Mouse (Mus musculus) heart, postnatal 36 days (tissue): ENCODE data around the gene Ak4. TPM values are rescaled to one million over a fixed set of nuclear protein-coding genes. Genes with fewer than 3 reads are reported as not detected.
A peak's percentile ranks its signal among the peaks of the same experiment; 100 is the strongest.
"Not testable (repeated sequence)": the region's sequence is repeated elsewhere in the genome, so short reads cannot be mapped to it uniquely, and the experiment has no call there.

ENCODE experiments used
- DNase-seq, 2 experiments: peaks; one replicate each; pipeline ENCODE4 v3.0.0; 2021 to 2022
- intact Hi-C: fragments of 180-260 bp; cut with DNase I; formaldehyde crosslinking; loops from one replicate; pipeline ENCODE4 v1.15.1; 2025
- total RNA-seq, 2 experiments: library from RNA; stranded (reverse); gene quantifications; 2 replicates each; pipeline ENCODE4 v1.2.3; 2021

Ak4 gene
- total RNA-seq = 10 to 100 TPM; 23.6 to 30.0 TPM

DNA sequence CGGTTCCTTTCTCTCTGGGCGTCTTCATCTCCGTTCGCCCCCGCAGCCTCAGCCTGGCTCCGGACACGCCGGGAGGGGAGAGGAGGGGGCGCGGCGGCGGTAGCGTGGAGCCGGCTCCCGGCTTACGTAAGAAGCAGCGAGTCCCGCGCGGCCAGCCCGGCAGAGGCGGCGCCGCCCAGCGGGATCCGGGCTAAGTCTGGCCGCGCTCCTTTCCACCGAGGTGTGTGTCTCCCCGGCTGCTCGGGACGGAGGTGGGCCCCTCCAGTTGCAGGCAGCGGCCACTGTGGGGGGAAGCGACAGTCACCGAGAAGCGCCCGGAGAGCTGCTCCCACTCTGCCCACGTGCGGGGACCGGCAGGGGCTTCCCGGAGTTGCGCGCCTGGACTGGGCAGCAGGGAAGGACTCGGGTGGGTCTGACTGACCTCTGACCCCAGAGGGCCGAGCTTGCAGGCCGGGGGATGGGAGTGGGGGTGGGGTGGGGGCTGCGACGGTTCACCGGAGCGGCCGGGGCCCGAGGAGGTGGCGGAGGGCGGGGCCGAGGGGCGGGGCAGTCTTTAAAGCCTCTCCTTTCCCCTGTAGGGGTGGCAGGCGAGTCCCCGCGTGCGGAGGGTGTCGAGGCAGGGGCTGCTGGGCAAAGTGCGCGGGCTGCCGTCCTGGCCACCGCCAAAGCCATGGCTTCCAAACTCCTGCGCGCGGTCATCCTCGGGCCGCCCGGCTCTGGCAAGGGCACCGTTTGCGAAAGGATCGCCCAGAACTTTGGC is at the start of gene Ak4:
Ak4 (plus strand) TSS at position 127 of the 760 bp plus-strand sequence.
- intact Hi-C loops = loop anchor here (5.0 kb wide), 1 partner anchor 38 kb away; no protein-coding TSS in a partner anchor
- peak; percentile 61 to 66 for DNase-seq

DNA sequence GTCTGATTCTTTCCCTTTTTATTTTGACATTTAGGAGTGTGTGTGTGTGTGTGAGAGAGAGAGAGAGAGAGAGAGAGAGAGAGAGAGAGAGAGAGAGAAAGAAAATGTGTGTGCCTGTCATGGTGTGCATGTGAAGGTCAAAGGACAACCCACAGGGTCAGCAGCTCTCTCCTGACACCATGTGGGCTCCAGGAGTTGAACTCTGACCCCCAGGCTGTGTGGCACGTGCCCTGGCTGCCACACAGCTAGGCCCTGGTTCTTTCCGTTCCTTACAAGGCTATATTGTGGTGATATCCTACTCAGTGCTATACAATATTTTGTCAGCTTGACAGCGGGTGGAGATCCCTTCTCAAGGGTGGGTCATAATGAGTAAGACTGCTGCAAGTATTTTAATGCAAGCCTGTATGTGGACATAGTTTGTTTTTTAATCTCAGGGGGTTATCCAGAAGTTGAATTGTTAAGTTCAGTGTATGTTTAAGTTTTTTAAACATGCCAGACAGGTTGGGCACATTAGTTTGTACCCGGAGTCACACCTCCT is 49.3 kb upstream of the Ak4 start:
- intact Hi-C loops = no loop called here
- DNase-seq = no peak

DNA sequence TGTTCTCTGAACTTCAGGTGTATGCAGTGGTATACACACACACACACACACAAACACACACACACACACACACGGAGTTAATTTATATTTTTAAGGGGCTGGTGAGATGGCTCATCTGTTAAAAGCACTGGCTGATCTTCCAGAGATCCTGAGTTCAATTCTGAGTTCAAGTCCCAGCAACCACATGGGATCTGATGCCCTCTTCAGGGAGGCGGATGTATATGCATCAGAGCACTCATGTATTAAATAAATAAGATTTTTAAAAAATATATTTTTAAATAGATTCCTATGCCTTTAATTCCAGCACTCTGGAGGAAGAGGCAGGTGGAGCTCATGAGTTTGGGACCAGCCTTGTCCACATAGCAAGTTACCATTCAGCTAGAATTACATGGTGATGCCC is 46.8 kb upstream of the Ak4 start:
- no peak for DNase-seq
- intact Hi-C loops = no loop called here

DNA sequence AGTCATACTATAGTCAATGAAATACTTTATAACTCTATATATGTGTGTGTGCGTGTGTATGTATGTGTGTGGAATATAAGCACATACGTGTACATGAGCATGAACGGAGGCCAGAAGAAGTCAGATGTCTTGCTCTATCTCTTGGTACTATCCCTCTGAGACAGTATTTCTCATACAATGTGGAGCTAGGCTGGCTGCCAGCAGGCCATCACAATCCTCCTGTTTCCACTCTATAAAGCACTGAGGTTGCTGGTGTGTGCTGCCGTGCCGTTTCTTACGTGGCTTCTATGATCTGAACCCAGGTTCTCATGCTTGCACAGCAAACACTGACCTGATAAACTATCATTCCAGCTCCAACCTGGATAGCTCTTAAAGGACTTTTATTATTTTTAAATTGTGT is 46.3 kb upstream of the Ak4 start:
- intact Hi-C loops = no loop called here

DNA sequence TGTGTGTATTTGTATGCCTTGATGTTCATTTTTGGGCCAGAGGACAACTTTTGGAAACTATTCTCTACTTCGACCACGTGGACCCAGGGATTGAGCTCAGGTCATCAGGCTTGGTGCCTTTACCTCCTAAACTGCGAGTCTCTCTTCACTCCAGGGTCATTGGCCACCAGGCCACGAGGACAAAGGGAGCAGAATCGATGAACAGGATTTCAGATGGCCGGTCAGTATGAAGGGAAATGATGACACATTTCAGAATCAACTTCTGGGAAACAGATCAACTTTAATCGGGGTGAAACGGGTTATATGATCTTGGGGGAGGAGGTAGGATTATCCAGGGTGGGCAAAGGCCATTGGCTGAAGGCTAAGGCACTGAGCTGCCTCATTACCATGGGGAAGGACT is 45.0 kb upstream of the Ak4 start:
- intact Hi-C loops = no loop called here

More for the DNA sequence above, 46.3 kb upstream of the Ak4 start:
- no peak for DNase-seq

DNA sequence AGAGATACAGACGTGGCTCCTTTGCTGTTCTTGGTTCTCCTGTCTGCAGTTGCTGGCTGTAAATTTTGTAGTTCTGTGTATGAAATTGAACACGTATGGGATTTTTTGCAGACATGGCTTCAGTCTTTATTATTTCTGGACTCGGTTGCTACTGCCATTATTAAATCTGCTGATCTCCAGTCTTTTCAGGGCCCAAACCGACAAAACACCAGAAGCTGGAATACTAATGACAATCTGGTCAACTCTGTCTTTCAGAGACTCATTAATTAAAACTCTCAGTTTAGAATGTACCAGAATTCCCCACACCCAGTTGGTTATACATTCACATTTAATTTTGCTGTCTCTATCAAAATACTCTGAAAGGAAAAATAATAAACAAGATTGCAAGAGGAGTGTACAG is 42.2 kb upstream of the Ak4 start:
- no peak for DNase-seq
- intact Hi-C loops = no loop called here

More for the DNA sequence above, 45.0 kb upstream of the Ak4 start:
- no peak for DNase-seq

DNA sequence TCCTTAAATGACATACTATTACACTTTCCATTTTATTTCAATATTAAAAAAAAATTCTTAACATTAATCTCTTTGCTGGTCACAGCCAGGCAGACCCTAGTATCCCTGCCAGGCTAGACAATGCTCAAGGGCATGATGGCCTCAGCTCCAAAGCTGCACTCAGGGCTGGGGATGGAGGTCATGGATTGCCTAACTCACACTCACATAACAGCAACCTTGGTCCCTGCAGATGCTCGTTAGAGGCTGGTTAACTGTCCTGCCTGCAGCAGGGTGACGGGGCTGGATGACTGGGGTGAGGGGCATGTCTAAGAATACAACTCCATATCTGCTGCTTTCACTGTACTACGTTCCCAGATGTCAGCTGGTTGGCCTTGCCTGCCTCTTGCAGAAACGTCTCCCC is 40.8 kb upstream of the Ak4 start:
- DNase-seq = no peak
- intact Hi-C loops = no loop called here

DNA sequence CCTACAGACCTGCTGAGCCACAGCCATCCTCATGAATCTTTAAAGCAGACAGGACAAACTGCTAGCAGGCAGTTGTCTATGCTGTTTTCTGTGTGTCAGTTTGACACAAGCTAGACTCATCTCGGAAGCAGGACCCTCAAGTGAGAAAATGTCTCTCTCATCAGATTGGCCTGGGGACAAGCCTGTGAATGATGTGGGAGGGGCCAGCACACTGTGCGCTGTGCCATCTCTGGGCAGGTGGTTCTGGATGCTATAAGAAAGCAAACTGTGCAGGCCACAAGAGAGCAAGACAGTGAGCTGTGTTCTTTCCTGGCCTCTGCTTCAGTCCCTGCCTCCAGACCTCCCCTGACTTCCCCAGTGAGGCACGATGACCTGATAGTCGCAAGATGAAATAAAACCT is 40.3 kb upstream of the Ak4 start:
- intact Hi-C loops = no loop called here
- no peak for DNase-seq

DNA sequence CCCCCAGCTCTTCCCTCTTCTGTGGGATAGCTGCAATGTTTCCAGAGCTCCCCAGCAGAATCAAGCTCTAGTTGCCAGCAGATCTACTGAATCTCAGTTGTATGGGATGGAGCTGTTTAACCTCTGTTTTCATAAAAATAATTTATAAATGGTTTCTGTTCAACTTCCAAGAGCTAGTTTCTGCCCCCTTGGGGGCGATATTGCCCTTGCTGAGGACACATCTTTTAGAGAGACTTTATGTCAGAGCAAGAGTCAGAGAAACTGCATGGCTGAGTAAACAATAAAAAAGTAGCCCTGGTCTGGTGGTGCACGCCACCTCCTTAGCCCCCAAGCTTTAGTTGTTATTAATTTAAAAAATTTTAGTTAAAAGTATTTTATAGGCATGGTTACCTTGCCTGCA is 34.1 kb upstream of the Ak4 start:
- intact Hi-C loops = loop anchor here (1.0 kb wide), 1 partner anchor 73 kb away; no protein-coding TSS in a partner anchor
- DNase-seq = peak in 1 of 2 experiments; percentile 22

DNA sequence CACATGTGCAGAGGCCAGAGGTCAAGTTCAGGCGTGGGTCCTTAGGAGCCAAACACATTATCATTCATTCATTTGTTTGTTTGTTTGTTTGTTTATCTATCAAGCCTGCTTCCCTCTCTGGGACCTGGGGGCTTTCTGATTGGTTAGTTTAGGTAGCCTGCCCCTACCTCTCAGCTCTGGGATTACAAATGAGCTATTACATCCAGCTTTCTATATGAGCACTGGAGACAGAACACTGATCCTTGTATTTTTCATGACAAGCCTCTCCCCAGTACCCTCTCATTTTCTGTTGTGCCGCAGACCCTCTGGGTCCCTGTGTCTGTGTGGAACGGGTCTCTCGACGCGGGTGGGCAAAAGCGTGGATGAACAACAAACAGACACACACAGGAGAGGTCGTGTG is 30.8 kb upstream of the Ak4 start:
- DNase-seq = no peak
- intact Hi-C loops = no loop called here

DNA sequence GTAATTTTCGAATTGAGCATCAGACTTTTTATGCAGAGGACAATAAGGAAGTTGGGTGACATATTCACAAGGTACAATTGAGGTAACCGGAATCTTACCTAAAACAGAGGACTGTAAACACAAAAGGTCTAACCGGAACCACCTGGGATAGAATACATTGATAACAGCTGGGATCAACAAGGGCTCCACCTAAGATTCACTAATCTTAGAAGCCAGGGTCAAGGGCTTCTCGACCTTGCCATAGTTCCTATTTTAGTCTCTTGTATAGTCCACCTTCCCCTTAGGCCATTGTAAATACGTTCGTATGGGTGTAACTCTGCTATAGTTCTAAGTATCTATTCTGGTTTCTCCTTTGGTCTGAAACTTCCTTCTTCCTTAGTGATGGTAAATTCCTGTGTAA is 30.4 kb upstream of the Ak4 start:
- intact Hi-C loops, DNase-seq: not testable (repeated sequence)

DNA sequence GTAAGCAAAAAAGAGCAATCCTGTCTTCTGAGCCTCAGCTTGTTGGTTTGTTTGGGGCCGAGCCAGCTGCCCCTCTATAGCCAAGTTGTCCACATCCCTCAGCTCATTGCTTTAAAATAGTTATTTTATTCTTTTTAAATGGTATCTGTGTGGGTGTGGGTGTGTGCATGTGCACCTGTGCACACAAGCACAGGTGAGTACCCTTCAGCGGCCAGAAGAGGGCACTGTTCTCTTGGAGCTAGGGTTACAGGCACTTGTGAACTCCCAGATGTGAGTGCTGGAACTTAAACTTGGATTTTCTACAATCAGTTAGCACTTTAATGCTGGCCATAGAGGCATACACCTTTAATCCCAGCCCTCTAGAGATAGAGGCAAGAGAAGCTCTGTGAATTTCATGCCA is 26.8 kb upstream of the Ak4 start:
- peak; percentile 38 to 46 for DNase-seq
- intact Hi-C loops = loop anchor here (1.0 to 2.0 kb wide), 2 partner anchors 66 to 607 kb away; no protein-coding TSS in a partner anchor

DNA sequence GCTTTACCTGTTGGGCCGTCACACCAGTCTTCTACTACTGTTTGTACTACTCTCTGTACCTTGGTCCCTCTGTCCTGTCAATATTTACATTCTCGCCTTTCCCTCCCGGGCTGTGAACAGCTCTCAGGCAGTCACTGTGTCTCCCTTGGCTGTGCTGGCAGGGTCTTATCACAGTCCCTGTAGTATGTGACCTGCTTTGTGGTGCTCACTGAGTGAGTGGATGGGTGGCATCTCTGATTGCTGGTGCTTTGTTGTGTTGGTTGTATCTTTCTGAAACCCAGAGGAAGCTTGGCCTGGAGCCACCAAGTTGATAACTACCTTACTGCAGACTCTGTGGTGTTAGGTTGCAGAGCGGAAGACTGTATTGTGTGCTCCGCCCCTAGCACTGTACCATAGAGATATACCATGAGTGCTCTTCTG is 25.8 kb upstream of the Ak4 start:
- intact Hi-C loops = loop anchor here (2.0 kb wide), 1 partner anchor 605 kb away; no protein-coding TSS in a partner anchor
- no peak for DNase-seq

DNA sequence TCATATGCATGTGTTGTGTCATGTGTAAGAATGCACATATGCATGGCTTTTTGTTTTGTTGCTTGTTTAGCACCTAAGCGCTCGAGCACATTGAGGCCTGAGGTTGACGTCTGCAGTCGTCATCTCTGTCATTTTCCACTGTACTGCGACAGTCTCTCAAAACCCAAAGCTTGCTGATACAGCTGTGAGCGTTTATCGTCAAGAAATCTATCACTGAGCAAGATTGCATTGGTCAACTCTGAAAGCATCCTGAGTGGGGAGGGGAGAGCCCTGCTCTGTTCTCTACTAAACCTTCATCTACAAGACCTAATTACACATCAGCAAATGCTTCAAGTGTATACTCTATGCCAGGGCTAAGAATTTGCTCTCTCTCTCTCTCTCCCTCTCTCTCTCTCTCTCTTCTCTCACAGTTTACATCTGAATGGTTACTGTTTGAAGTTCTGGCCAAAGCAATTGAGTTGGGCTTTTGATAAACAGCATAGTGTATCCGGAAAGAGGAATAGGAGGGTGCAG is 24.0 kb upstream of the Ak4 start:
- DNase-seq = no peak
- intact Hi-C loops = no loop called here

DNA sequence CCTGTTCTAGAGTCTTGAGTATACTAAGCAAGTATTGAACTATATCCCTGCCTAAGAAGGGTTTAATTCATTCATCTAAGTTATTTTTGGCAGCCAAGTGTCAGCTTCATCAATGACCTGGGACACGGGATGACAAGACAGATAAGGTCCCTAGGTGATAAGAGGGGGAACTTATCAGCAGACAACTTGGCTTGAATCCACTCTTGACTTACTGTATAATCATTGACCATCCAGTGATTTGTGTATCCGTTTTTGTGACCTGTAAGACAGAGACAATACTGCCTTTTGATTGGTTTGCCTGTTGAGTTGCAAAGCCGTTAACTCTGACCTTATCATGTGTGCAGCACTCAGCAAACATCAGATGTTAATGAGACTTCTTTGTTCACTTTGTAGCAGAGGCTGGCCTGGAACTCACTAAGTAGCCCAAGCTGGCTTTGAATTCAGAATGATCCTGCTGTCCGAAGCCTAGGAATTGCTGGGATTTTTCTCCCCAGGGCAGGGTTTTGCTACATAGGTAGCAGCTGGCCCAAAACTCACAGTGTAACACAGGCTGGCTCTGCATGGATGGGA is 19.0 kb upstream of the Ak4 start:
- intact Hi-C loops = no loop called here
- DNase-seq = no peak

DNA sequence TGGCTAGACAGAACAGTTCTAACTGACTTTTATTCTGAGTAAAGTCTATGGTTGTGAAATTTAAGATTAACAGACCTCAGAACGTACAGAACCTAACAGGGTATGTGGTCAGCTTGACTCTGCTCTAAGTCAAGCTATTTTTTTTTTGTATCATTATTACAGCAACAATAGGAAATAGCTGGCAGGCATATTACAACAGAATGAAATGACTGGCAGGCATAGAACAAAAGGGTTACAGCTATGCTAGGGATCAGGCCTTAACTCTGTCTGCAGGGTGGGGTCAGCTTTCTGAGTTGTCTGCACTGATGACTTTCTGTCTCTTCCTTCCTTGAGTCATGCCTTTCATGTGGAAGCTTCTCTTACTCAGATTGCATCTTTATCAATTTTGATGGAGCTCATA is 17.1 kb upstream of the Ak4 start:
- DNase-seq = no peak
- intact Hi-C loops = no loop called here

DNA sequence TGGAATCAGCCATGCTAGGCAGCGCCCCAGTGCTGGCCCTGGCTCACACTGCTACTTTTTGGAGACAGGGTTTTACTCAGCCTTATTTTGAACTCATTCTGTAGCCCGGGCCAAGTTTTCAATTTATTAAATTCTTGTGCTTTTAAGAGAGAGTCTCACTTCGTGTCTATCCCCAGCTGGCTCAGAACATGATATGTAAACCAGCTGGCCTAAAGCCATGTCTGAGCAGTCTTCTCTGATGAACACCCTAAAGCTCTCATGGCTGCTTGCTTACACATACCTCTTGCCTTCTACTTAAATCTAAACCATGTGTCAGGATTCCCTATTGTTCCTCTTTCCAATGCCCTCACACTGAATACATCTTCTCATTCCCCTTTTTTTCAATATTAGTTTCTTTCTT is 14.2 kb upstream of the Ak4 start:
- no peak for DNase-seq
- intact Hi-C loops = no loop called here

DNA sequence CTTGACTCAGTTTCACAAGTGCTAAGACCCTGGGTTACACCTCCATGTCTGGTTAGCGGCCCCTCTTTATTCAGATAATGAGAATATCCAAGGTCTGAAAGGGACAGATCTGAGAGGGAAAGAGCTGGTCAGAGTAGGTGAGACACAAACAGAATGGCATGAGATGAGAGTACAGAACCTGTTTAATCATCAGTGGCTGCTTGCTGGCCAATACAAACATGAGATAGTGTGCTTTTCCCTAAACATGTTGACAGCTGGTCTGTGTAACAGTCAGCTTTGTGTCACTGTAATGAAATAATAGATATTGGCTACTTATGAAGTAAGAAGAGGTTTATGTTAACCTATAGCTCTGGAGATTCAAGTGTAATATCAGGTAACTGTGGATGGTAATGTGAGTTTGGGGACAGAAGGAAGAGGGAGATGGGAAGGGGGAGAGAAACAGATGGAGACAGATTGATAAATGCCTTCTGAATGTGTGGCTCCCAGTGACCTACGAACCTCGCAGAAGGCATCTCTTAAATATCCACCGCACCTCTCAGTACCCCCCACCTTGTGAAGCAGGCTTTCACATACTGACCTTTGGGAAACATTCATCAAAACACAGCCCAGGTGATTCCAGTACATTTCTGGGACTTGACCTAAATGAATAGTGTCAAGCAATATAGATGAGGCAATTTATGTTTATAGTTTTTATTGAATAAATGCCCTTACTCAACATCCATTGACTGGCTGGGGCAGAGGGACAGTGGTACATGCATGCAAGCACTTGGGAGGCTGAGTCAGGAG is 12.5 kb upstream of the Ak4 start:
- no peak for DNase-seq

DNA sequence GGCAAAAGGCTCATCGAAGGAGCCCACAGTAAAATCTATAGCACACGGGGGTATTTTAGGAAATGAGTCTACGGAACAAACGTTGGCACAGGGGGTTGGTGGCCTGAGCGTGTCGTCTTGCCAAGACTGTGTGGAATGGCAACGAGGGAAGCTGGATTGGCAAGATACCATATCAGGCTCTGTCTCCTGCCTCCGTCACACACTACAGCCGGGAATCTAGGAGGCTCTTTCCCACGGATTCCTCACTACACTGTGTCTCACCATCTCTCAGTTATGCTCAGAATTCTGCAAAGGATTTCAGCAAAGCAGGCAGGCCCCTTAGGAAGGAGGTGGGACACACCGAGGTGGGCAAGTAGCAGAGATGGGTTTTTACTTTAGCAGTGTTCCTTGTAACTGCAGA is 2.1 kb upstream of the Ak4 start:
- intact Hi-C loops = loop anchor here (5.0 kb wide), 1 partner anchor 40 kb away; no protein-coding TSS in a partner anchor
- DNase-seq = no peak

More for the DNA sequence above, 12.5 kb upstream of the Ak4 start:
- intact Hi-C loops = no loop called here
